Mouse (Mus musculus) adrenal gland, adult 2 months (tissue): ENCODE results near the gene Snip1. TPM values are rescaled to one million over a fixed set of nuclear protein-coding genes. Genes with fewer than 3 reads are reported as not detected.

Experiments
- DNase-seq: peaks from one replicate; pipeline ENCODE4 v3.0.0; 2021
- long read RNA-seq: library from polyadenylated mRNA; stranded (forward); transcript quantifications from one replicate; pipeline ENCODE4 v2.0.0, GENCODE M21; 2021
- polyA plus RNA-seq: library from polyadenylated mRNA; depleted of rRNA; stranded (reverse); fragments of >200 nt; gene quantifications from 2 replicates; pipeline ENCODE4 v1.2.3, GENCODE M21; 2012; rRNA removed
- total RNA-seq, 2 experiments: library from RNA; stranded (reverse); gene quantifications; 2 replicates each; pipeline ENCODE4 v1.2.3; 2021

Gene Snip1
- total RNA-seq (10 to 100 TPM; 18.3 to 19.3 TPM), polyA plus RNA-seq (6.1 TPM in 2 replicates)
- long read RNA-seq, transcript Snip1-201 (4 exons, 2,345 nt), result major isoform, 7 of 9 reads
- long read RNA-seq, partial matches to known transcripts, result 2 of 9 reads
- long read RNA-seq, other reads (novel, unspliced or antisense), result 0 of 9 reads

DNA sequence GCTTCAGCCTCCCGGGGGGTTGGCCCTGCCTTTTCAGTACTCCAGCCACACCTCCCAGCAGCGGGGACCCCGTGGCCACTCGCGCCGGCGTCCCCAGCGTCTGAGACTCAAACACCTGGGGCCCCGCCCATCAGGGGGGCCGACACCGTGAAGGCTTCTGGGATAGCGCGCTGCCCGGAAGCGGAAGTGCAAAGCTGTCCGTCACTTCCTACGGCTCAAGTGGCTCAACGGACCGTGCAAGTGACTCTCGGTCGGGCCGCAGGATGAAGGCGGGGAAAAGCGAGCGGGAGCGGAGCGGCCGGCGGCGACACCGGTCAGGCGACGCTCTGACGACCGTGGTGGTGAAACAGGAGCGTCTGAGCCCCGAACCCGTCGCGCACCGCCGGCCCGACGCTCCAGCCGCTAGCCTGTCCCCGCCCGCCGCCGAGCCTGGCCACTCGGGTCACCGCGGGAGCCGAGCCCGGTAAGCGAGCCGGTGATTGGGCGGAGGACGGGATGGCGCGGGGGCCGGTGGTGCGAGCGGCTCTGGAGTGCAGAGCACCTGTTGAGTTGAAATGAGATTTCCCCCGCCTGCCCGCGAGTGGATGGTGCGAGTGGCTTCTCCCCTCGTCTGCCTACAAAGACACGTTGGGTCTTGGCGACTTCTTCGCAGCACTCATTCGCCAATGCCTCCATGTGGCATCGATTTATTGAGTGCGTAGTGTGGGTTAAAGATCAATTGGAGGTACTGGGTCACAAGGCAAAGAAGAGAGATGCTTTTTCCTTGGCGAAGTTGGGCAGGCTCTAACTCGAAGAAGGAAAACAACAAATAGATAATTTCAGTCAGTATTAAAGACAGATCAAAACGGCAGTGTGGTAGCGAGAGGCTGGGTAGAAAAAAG lies at the start of gene Snip1:
Gene Snip1 (plus strand): TSS at position 183 of the 881 bp plus-strand sequence.
- peak; percentile 96 for DNase-seq

- peak; percentile 85 for DNase-seq
Observed at GRCm38 (mm10) chr4:125017431-125017830, 49.0 kb upstream of the Snip1 start.

DNA sequence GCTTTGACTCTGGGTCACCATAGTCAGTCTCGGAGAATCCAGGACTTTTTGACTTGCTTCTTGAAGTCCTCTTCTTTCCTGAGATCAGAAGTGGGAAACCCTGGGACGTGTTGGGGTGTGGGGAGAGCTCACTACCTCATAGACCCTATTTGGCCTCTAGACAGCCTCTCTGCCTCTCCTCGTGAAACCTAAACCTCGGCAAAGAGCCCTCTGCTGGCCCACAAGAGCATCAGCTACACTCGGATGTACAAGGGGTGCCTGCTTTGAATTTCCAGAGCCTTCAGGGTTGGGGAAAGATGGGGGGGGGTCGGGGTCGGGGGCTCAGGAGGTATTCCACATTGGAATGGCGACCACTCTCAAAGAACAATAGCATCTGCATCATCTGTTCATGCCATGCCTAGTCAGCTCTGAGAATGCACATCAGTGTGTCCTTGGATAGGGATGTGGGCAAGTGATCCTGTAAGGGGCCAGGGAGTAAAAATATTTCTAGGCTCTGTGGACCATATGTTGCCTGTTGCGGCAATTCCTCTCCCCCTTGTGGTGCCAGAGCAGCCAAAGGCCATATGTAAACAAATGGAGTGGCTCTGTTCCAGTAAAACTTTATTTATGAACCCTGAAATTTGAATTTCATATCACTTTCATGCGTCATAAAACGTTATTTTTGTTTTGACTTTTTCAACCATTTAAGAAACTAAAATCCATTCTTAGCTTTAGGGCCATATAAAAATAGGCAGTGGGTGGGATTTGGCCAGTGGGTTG lies 45.5 kb upstream of the Snip1 start:
- DNase-seq, result no peak

- DNase-seq, result peak; percentile 96
Observed at GRCm38 (mm10) chr4:125029891-125030614, 36.4 kb upstream of the Snip1 start.

DNA sequence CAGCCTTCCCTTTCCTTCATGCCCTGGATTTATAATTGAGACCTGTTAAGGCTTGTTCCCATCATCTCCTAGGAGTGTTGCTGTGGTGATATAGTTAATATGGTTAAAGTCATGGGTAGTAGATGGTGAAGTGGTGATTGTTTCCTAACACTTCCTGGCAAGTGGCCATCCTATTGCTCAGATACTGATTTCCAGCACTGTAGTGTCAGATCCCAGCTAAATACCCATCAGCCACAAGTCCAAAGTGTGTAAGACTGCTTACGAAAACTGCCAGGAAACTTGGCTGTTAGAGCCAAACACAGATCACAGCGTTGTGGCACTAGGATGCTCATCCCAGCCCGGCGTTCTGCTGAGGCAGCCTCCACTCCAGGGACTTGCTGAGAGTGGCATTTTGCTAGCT lies 32.1 kb upstream of the Snip1 start:
- DNase-seq, result peak; percentile 26

DNA sequence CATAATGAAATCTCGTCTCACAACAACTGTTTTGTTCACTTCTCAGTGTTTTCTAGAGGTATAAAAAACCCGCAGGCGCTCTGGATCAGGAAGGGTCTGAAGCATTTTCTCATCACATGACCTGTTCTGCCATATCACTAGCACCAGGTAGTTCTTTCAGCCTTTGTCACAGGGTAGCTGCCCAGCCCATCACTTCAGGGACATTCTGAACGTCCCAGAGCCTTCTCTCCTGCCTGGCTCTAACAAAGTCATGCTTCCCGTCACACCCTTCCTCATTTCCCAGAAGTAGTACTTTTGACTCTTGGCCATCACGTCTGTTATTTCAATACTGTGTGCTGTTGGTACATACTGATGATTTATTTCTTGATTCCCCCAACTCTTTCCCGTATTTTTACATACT lies 22.0 kb upstream of the Snip1 start:
- DNase-seq, result no peak

DNA sequence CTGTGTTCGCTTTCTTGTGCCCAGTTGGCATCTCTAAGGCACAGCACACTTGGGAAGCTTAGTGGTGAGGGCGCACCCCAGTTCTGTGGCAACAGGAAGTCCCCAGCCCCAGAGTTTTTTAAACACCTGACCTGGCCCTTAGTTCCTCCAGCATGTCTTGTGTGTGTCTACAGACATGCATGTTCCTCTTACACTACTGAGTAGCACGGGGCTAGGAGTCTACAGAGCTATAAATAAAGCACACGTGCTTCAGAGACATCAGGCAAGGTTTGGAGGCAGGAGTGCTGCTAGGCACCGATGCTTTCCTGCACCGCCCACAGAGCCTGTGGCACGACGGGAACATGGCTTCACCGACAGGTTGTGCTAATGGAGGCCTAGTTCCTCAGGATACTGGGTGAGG lies 11.1 kb upstream of the Snip1 start:
- DNase-seq, result no peak

DNA sequence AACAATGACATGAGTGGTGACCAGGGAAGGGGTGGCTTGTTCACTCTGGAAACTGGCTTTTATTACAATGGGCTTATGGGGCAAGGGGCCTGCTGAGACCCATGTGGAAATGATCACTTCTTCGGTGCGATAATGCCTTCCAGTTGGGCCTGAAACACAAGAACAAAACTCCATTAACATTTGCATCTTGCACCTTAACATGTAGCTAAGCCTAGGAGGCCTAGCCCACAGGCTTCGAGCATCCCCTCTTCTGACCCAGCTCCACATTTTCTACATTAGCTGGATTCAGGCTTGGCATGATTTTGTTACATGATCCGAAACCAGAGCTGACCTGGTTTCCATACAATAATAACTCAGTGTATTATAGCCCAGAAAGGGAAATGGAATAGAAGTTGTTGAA lies 10.0 kb upstream of the Snip1 start:
- DNase-seq, result no peak

DNA sequence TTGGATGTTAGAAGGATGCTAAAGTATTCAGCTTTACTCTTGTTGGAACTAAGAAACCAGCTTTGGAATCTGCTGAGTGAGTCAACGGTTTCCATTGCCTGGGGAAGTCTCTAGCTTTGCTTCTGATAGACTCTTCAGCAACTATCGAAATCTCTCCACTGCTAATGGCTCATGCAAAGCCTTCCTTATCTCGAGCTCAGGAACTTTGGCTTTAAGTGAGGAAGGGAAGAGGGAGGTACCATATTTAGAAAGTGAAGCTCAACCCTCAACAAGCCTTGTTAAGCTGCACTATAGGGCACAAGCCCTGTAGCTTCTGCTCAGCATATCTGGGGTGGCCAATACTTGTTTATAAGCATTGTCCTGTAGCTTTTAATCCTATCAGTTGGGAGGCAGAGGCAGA lies 9.2 kb upstream of the Snip1 start:
- DNase-seq, result no peak

DNA sequence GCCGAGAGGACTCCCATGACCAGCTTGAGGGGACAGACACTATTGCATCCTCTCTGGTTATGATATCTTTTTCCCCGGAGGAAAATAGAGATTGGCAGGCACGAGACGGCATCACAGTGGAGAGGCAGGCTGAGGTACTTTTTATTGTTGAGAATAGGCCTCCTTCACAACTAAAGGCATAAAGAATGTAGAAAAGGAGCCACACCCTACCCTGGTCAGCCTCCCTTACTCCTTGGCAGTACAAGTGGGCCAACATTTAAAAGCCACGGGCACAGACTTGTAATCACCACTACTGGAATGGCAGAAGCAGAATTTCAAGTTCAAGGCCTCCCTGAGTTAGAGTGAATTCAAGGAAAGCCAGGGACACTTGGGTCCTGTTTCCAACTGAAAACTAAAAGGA lies 8.4 kb upstream of the Snip1 start:
- DNase-seq, result no peak

- DNase-seq, result peak; percentile 66
Observed at GRCm38 (mm10) chr4:125059025-125059424, 7.4 kb upstream of the Snip1 start.

DNA sequence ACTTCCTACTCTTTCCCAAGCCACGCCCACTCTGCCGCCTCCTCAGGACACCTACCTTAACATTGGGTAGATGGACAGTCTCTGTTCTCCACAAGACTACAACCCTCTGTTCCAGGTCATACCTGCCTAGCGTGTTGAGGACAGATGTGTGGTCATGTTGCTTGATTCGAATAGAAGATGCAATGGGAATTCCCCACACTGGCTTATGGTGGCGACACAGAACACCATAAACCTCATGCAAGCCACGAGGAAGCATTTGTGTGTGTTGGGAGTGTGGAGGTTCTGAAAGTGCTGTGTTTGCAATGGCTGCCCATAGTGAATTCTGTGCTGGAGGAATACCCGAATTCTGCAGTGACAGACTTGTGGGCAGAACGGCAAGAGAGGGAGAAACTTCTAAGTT lies 2.6 kb upstream of the Snip1 start:
- DNase-seq, result no peak

- peak; percentile 77 for DNase-seq
Observed at GRCm38 (mm10) chr4:125065517-125066307, 760 bp upstream of the Snip1 start, which contains the start of gene Dnali1. Dnali1 (minus strand) TSS chr4:125065703.

DNA sequence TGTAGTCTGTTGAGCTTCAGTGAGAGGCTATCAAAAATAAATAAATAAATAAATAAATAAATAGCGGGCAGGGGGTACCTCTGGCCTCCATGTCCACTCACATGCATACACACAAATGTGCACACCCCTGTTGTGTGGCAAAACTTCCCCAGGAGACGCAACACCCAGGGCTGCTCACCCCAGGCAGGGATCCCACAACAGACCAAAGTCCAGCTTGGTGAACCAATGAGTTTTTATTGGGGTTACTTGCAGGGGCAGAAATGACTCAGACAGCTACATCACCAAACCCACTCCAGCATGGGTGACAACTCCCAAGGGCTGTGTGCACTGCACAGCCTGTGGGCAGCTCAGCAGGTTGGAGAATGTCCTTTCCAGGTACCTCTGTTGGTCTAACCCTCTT lies 11.2 kb downstream of the Snip1 start:
- DNase-seq, result no peak

- DNase-seq, result no peak
Observed at GRCm38 (mm10) chr4:125078698-125079097, 12.2 kb downstream of the Snip1 start.

GRCm38 (mm10) chr4:125084403-125085345 lies 18.2 kb downstream of the Snip1 start, which contains the start of gene Meaf6:
Meaf6 (plus strand) TSS chr4:125085134.
- DNase-seq, result peak; percentile 96

DNA sequence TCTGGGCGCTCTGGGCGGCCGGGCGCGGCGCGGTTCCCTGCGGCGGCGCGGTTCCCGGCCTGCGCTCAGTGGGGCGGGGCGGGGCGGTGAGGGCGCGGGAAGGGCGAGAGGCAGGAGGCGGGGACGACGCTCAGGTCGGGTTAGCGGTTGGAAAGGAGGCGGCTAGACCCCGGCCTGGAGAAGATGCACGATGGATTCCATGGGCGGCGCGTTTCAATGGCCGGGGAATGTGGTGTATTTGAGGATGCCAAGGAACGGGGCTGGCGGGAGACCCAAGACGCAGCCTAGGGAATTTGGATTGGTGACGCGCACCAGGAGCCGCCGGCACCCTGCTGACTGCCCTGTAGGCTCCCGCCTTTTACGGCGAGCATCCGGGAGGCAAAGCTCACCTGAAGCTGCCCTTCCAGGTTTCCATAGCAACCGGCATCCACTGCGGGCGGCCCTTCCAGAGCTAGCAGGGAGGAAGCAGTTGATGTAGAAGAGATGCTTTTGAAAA lies 18.9 kb downstream of the Snip1 start:
- no peak for DNase-seq

DNA sequence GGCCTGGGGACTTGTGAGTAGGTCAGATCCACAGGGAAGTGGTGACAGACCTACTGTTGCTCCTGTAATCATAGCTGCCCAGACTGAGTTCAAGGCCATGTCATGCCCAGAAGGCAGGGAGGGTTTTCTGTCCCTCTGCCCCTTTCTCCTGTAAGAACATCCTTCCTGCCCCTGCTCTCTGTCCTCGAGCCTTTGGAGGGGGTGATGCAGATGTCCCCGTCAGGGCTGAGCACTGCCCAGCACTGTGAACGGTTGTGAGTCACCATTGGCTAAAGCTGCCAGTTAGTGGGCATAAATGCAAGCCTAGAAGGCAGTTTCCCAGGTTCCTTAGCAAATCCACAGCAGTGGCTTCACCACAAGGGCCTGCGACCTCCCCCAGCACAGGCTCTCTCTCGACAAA lies 26.6 kb downstream of the Snip1 start:
- peak; percentile 34 for DNase-seq

DNA sequence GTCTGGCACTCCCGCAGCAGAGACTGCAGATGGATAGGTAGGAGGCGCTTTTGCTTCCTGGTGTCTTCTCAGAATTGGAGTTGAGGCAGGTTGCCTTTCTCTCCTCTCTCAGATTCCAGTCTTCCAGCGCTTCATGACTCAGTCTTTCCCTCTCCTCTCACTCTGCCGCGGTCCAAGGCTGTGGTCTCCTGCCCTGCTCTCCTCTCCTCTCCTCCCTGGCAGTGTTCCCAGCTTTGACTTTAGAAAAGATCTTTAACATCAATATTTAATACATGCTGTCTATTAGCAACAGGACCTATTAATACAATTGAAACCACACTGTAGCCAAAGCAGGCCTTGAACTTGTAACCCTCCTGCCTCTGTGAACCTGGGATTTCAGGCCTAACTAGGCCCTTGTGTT lies 29.6 kb downstream of the Snip1 start:
- peak; percentile 70 for DNase-seq

DNA sequence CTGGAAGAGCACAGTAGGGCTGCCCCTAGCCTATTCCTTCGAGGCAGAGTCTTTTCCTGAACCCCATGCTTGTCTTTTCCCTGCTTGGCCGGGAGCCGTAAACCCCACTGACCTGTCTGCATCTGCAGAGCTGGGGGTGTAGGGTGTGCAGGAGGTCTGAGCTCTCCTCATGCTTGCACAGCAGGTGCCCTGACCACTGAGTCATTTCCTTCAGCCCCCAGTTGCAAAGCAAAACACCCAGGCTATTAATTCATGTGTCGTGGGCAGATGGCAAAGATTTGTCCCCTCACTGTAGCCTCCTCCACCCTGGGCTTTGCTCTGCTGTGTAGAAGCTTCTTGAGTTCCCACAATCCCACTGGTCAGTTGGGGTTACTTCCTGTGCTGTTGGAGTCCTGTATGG lies 30.9 kb downstream of the Snip1 start:
- no peak for DNase-seq
